Mouse (Mus musculus) inflammation-experienced regulatory T-cells, adult 16 weeks (primary cell): ENCODE results near the gene Dnali1. TPM values are rescaled to one million over a fixed set of nuclear protein-coding genes. Genes with fewer than 3 reads are reported as not detected.

Source experiments
- polyA plus RNA-seq: library from polyadenylated mRNA; unstranded; fragments of 100-300 nt; shearing (Covaris generic); gene quantifications from one replicate; pipeline ENCODE4 v1.2.1, GENCODE M21; 2017

Dnali1 gene
- polyA plus RNA-seq = not detected

DNA sequence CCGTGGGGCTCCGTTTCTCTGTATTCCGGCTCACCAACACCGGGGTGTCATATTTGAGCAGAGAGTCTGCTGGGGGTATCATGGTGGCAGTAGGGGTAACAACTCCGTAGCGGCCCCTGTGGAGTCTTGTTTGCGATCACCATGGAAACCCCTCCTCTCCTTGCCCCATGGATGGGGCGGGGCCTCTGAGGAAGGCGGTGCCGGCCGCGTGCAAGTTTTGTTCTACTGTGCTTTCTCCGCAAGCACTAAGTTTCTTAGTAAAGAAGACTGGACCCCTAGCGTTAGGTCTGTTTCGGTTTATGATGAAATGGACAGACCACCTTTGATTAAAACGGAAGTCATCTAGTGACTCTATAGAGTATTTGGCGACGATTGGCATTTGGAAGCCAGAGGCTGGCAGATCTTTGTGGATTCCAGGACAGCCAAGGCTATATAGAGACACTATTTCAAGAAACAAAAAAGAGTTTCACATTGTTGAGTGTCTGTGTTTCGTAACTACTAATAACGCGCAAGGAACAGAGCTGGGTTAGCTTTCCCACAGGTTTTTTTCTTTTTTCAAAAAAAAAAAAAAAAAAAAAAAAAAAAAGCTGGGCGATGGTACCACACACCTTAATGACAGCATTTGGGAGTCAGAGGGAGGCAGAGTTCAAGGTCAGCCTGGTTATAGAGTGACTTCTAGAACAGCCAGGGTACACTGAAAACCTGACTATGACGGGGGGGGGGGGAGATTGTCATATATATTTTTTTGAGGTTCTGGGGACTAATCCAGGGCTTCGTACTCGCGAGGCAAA, at the start of gene Dnali1:
Gene Dnali1, minus strand, starts transcription at position 187 of the 791 bp plus-strand sequence.

DNA sequence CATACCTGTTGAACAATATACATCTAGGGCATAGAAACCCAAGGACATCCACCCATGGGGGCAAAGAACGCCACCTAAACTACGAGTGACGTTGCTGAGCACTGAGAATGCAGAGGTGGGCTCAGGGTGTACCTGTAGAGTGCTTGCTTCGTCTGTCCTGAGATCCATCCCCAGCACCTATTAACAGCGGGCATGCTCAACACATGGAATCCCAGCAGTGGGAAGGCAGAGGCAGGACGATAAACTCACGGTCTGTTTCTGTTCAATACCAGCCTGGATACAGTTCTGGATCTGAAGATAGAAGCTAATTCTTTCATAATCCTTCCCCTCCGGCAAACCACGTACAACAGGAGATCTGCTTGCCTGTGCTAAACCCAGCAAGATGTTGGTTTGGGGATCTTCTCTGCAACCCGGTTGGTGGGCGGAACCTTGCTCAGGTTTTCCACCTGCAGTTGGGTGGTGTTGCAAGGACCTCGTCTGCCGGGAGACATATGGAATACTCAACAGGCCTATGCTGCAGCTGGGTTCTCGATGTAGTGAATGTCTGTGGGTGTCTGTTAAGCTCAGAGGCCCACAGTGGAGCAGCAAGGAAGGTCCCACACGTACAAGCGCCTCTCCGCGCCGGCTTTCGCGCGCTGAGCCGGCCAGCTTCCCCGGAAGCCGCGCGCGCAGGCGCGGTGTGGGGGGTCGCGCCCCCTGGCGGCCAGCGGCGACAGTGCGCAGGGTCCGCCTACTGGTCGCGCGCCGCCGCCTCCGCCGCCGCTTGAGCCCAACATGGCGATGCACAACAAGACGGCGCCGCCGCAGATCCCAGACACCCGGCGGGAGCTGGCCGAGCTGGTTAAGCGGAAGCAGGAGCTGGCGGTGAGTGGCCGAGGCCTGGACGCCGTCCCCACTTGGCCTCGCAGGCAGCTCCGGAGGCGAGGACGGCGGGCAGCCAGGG, 19.2 kb upstream of the Dnali1 start, which contains the start of gene Meaf6:
Gene Meaf6, plus strand, starts transcription at position 732 of the 943 bp plus-strand sequence.

DNA sequence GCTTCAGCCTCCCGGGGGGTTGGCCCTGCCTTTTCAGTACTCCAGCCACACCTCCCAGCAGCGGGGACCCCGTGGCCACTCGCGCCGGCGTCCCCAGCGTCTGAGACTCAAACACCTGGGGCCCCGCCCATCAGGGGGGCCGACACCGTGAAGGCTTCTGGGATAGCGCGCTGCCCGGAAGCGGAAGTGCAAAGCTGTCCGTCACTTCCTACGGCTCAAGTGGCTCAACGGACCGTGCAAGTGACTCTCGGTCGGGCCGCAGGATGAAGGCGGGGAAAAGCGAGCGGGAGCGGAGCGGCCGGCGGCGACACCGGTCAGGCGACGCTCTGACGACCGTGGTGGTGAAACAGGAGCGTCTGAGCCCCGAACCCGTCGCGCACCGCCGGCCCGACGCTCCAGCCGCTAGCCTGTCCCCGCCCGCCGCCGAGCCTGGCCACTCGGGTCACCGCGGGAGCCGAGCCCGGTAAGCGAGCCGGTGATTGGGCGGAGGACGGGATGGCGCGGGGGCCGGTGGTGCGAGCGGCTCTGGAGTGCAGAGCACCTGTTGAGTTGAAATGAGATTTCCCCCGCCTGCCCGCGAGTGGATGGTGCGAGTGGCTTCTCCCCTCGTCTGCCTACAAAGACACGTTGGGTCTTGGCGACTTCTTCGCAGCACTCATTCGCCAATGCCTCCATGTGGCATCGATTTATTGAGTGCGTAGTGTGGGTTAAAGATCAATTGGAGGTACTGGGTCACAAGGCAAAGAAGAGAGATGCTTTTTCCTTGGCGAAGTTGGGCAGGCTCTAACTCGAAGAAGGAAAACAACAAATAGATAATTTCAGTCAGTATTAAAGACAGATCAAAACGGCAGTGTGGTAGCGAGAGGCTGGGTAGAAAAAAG, 1.2 kb upstream of the Dnali1 start, which contains the start of gene Snip1:
Gene Snip1, plus strand, starts transcription at position 183 of the 881 bp plus-strand sequence.

DNA sequence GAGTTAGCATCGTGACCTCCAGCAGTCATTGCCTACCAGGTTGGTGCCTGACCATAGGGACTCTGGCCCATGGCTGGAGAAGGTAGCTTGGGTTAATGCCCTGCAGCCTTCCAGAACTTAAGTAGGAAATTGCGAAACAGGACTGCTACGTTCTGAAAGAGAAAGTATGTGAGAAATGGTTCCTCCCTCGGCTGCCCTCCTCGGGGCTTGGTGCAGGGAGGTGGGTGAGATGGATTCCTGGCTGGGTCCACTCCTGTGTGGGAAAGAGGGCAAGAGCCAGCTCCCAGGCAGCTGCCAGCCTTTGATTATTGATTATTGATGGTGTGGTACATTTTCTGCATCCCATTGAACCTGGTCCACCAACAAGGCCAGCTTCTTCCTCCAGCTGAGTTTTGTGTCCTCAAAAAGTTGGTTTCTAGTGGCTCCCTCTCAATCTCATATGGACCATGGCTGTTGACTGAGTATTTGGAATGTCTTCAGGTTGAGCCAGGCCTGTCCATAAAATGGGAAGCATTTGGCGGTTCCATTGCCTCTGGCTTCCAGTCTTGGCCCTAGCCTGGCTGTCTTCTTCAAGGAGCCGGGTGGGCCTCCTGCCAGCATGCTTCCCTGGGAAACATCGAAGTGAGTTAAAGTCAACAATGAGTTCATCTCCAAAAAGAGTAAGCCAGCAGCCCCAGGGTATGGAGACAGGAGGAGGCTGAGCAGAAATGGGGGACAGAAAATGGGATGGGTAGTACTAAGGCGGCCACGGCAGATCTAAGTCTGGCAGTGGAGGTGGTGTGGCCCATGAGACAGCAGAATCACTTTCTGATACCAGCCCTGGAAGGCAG, 49.5 kb downstream of the Dnali1 start, which contains the start of gene Gnl2:
Gene Gnl2, plus strand, starts transcription at position 780 of the 830 bp plus-strand sequence.

Other genes starting within 250 kb of the Dnali1 start
- gene Yrdc, start 215.0 kb downstream of the Dnali1 start, polyA plus RNA-seq = 5.3 TPM
- 8.0 TPM for gene 1110065P20Rik, start 214.5 kb downstream of the Dnali1 start, polyA plus RNA-seq
- gene Maneal, start 203.5 kb downstream of the Dnali1 start, polyA plus RNA-seq = 0.28 TPM
- gene Epha10, start 184.8 kb downstream of the Dnali1 start, polyA plus RNA-seq = not detected
- gene 9930104L06Rik, start 128.7 kb downstream of the Dnali1 start, polyA plus RNA-seq = 21.0 TPM
- 16.5 TPM for gene Cdca8, start 126.4 kb downstream of the Dnali1 start, polyA plus RNA-seq
- not detected for gene Rspo1, start 79.3 kb downstream of the Dnali1 start, polyA plus RNA-seq
- 92.9 TPM for gene Gnl2, start 49.1 kb downstream of the Dnali1 start, polyA plus RNA-seq
- 17.0 TPM for gene Snip1, start 969 bp upstream of the Dnali1 start, polyA plus RNA-seq
- gene Meaf6, start 19.4 kb upstream of the Dnali1 start, polyA plus RNA-seq = 64.3 TPM
- gene Zc3h12a, start 62.1 kb upstream of the Dnali1 start, polyA plus RNA-seq = 23.3 TPM